Mouse (Mus musculus) monocyte, adult 5-6 weeks (primary cell): ENCODE results near the gene Ten1. TPM values are rescaled to one million over a fixed set of nuclear protein-coding genes. Genes with fewer than 3 reads are reported as not detected.

Experiments
- ATAC-seq: fragments of 153-309, 156-312 bp; replicated peaks from 2 replicates; pipeline ENCODE4 v1.8.0; 2017; ENCODE audit warnings: mild to moderate bottlenecking; ENCODE audit not compliant: low TSS enrichment, insufficient number of reproducible peaks, severe bottlenecking, poor library complexity, low FRiP score
- total RNA-seq: library from RNA; stranded (forward); fragments of 200-1000, 200-491, 200-594 nt; gene quantifications from 3 replicates; pipeline ENCODE4 v1.2.3, GENCODE M21; 2017

Ten1 gene
- total RNA-seq, 1 experiment from 2014 or later = 31.3 TPM

DNA sequence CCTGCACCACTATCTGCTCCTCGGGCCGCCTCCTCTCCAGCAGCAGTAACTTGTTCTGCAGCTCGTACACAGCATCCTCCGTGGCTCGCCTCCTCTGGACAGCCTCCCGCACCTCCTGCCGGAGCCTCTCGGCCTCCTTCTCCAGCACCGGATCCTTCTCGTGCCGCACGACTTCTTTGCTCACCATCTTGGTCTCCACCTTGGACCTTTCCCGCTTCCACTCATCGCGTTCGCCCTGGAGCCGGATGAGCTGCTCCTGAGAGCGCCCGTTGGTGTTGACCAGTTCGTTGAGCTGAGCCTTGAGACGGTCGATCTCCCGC lies 24.0 kb downstream of the Ten1 start:
- ATAC-seq = no peak

DNA sequence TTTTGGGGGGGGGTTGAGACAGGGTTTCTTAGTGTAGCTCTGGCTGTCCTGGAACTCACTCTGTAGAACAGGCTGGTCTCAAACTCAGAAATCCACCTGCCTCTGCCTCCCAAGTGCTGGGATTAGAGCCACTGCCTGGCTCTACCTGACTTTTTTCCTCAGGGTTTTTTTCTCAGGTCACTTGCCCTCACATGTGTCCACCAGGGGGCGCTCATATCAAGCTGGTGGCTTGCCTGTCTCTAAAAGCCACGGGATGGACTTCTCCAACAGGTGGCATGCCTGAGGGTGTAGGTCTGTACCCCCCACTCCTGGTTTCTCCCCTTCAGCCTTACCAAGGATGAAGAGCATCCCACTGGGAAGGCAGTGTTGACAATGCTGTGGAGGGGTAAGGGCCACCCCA lies 27.8 kb downstream of the Ten1 start:
- peak; percentile 58; the same call in 1 of the 2 replicates for ATAC-seq

- no peak for ATAC-seq
Observed at GRCm38 (mm10) chr11:116228699-116229098, 30.0 kb downstream of the Ten1 start.

DNA sequence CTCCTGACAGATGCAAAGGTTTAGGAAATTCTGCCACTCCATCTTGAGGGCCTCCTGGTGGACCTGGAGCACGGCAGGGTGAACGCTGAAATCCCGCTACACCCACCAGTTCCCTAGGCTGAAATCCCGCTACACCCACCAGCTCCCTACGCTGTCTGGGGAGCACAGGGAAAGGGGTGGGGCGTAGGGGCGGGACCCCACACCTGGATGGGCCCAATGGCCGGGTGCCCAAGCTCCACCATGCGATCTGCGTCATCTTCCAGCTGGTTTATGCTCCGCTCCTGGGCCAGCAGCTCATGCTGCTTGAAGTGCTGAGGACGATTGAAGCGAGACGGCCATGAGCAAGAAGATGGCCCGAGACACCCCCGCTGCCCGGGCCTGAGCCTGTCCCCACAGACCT lies 33.8 kb downstream of the Ten1 start:
- no peak for ATAC-seq

DNA sequence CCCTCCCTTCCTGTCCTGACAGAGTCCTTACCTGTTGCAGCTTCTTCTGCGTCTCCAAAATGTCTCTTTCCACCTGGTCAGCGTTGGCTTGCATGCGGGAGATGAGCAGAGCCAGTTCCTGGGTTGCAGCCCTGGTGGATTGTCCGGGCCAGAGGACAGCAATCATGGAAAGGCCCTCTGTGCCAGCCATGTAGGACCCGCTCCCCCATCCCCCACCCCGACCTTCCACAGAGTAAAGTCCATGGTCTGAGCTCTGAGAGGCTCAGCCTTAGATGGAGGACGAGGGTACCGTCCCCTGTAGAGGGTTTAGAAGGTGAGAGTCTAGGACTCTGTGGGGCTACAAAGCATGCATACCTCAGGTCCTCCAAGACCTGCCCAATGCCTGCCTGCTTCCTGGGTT lies 36.2 kb downstream of the Ten1 start:
- no peak for ATAC-seq

GRCm38 (mm10) chr11:116237742-116238395 lies 39.2 kb downstream of the Ten1 start, which contains the start of gene Evpl:
Evpl (minus strand) TSS chr11:116238077.
- no peak for ATAC-seq

GRCm38 (mm10) chr11:116239797-116240196 lies 41.1 kb downstream of the Ten1 start:
- ATAC-seq = no peak

GRCm38 (mm10) chr11:116241744-116242235 lies 43.1 kb downstream of the Ten1 start:
- no peak for ATAC-seq

GRCm38 (mm10) chr11:116244580-116244979 lies 45.9 kb downstream of the Ten1 start:
- ATAC-seq = no peak

- ATAC-seq = no peak
Observed at GRCm38 (mm10) chr11:116245616-116246015, 47.0 kb downstream of the Ten1 start.

- ATAC-seq = no peak
Observed at GRCm38 (mm10) chr11:116247502-116248222, 49.0 kb downstream of the Ten1 start.

GRCm38 (mm10) chr11:116250898-116251297 lies 52.2 kb downstream of the Ten1 start:
- ATAC-seq = no peak

- no peak for ATAC-seq
Observed at GRCm38 (mm10) chr11:116253076-116253600, 54.5 kb downstream of the Ten1 start.

GRCm38 (mm10) chr11:116254627-116255026 lies 56.0 kb downstream of the Ten1 start:
- 0 out of 2 replicates have a peak, but pooled peaks have one; percentile 46 for ATAC-seq

DNA sequence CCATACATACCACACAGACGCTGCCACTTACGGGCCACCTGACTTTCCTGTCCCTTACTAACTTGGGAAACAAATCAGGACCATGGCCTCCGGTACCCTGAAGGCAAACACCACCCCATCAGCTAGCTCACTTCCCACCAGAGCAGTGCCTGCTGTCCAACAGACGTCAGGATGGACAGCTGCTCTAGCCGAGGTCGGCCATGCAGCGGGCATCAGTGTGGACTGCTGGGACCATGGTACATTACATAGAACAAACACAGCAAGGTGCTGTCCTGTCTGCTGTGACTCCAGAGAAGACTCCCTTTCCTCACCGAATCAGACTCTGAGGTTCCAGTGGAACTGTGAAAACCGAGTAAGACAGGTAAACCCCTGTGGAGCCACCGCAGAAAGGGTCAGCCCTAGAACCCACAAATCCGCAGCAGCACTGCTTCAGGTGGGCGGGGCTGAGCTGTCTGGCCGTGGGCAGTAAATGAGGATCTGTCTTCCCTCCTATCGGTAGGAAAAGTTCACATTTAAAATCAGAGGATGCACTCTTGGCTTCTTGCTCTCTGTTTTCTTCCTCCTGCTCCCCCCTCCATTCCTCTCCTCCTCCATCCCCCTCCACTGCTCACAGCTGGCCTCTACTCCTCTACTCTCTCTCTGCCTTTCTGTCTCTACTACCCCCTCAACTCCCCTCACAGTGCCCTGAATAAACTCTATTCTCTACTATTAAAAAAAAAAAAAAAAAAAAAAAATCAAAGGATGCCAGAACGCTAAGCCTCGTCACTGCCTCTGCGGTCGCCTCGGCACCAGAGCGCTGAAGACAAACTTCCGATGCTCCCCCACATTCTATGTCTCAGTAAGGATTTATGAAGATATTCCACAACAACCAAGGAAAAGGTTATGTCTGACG lies 56.7 kb downstream of the Ten1 start:
- 0 out of 2 replicates have a peak, but pooled peaks have one; percentile 27 for ATAC-seq

- no peak for ATAC-seq
Observed at GRCm38 (mm10) chr11:116255982-116256675, 57.5 kb downstream of the Ten1 start.

DNA sequence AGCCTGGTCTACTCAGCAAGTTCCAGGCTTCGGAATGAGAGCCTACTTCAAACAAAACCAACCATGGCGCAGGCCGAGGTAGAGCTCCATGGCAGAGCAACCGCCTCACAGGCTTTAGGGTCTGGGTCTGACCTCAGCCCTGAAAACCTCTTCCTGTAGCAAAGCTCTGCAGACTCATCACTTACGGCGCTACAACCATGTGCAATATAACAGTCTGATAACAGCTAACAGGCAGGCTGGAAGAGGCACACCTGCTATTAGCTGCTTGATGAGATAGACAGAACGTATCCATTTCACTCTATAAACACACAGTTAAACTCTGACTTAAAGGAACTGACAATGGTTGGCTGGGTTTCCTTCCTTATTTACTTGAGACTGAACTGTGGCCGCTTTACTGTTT lies 60.8 kb downstream of the Ten1 start:
- ATAC-seq = no peak

GRCm38 (mm10) chr11:116260259-116260658 lies 61.6 kb downstream of the Ten1 start:
- ATAC-seq = no peak
